Mouse (Mus musculus): ENCODE measurements around the gene Hspb9.
A peak's percentile ranks its signal among the peaks of the same experiment; 100 is the strongest.

The Hspb9 gene

GRCm38 (mm10) chr11:100730477-100731205 lies 17.0 kb downstream of the Hspb9 start:
- no peak for DNase-seq (ENCODE audit: extremely low read depth, low read depth)

- no peak for DNase-seq (ENCODE audit: extremely low read depth, low read depth)
These were observed 21.6 kb downstream of the Hspb9 start for GRCm38 (mm10) chr11:100735134-100735865.

DNA sequence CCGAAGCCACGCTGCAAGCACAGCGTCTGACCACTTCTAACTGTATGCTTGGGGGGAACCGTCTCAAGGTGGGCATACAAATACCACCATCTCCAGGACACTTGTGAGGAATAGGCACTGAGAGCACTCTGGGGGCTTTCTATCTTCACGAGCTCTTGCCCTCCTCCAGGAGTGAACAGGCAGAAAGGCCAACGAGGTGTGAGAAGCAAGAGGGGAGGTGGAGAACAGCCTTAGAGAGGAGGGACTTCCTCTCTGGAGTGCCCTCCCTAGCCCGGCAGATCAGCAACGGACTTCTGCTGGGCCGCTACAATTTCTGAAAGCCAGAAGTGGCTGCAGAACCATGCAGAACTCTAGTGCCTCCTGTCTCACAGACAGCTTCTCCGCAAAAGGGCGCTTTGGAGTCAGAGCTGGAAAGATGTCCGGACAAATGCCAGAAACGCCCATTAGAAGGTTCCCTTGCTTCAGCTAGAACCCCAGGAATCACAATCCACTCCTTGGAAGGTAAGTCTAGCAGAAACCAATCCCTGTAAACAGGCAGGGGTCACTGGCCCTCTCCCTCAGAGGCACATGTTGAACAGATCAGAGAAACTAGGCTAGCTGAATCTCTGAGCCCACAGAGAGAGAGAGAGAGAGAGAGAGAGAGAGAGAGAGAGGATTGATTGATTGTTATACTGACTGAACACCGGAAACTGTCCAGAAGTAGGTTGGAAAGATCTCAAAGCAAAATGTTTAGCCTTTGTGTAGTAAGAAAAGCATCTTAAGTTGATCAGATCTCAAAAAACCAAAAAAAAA lies 22.5 kb downstream of the Hspb9 start:
- peak; percentile 46 for DNase-seq (ENCODE audit: extremely low read depth, low read depth)

GRCm38 (mm10) chr11:100736746-100737080 lies 23.1 kb downstream of the Hspb9 start:
- DNase-seq (ENCODE audit: extremely low read depth, low read depth): no peak

GRCm38 (mm10) chr11:100737105-100737733 lies 23.6 kb downstream of the Hspb9 start:
- peak; percentile 93 for DNase-seq (ENCODE audit: extremely low read depth, low read depth)

DNA sequence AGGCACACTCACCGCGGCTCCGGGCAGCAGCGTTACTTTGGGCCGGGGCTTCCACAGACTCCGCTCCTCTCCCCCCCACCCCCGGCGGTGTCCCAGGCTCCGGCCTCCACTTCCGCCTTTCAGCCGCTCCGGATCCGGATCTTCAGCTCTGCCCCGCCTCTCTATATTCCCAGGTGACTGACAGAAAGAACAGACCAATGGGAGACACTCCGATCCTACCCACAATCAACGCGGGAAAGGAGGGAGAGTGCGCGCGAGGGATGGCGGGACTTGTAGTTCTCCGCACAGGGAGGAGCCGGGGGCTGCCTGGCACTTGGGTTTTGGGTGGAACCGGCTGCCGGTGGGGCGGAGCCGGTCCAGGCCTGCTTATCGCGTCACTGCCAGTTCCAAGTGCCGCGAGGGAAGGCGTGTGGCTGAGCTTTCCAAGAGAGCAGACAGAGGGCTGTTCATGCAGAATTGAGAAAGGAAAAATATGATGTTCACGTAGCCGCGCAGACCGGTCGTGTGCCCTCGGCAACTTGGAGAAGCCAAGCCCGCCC lies 24.5 kb downstream of the Hspb9 start, which contains the start of gene Rab5c:
Gene Rab5c (minus strand): TSS at position 150 of the 539 bp plus-strand sequence.
- peak; percentile 99 for DNase-seq (ENCODE audit: extremely low read depth, low read depth)

DNA sequence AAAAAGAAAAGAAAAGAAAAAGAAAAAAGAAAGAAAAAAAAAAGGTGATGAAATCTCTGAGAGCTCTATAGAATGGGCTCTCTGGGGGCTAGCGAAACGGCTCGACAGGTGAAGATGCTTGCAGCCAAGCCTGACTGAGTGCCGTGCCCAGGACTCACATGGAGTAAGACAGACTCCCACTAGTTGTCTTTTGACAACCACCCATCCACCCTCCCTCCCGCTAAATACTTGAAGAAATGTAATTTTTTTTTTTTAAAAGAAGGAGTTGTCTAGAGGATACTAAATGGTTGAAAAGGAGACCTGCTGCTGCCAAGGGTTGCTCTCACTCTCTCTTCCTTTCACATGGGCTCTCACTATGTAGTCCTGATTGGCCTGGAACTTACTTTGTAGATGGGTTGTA lies 25.1 kb downstream of the Hspb9 start:
- DNase-seq (ENCODE audit: extremely low read depth, low read depth): no peak

DNA sequence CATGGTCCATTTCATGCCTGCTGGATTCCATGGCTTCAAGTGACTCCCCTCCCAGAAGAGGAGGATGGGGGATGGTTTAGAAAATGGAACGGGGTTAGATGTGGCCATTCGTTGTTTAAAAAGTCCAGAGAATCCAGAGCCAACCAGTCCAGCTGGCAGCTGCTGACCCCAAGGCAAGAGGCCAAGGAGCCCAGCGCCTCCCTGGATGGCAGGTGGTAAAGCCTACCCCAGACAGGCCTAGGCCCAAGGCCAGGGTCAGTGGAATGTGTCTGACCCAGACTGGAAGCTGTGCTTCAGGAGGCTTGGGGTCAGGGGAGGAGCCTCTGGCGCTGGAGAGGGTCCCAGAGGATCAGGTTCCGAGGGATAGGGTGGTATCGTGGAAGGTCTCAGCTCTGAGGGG lies 27.7 kb downstream of the Hspb9 start:
- DNase-seq (ENCODE audit: extremely low read depth, low read depth): no peak

DNA sequence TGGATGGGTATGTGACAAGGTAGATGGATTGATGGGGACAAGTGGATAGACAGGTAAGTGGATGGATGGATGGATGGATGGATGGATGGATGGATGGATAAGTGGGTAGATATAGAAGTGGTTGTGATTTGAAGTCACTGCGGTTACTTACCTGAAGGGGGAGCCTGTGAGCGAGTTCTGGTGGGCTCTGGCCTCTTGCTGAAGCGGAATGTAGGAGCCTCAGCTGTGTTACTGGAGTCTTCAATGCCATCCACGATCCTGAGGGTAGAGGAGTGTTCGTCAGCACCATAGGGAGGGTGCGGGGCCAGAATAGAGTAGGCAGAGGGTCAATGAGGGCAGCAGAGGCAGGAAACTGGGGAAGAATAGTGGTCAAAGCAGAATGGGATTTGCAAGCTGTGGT lies 31.4 kb downstream of the Hspb9 start:
- no peak for DNase-seq (ENCODE audit: extremely low read depth, low read depth)

- no peak for DNase-seq (ENCODE audit: extremely low read depth, low read depth)
These were observed 32.9 kb downstream of the Hspb9 start for GRCm38 (mm10) chr11:100746546-100746945.

DNA sequence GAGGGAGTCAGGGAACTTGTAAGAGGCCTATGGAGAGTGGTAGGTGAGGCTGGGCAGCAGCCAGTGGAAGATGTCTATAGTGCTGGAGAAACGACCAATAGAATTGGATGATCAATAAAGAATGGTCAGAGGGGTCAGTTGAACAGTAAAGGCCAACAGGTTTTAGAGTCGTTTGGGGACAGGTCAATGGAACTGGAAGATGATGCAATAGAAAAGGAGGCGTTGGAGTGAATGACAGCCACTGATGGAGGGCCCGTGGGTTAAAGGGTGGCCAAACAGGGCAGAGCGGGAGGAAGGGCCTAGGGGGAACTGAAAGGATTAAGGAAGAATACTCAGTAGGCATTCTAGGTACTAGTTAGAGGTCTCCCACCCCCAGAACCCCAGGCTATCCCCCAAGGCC lies 33.5 kb downstream of the Hspb9 start:
- no peak for DNase-seq (ENCODE audit: extremely low read depth, low read depth)

- no peak for DNase-seq (ENCODE audit: extremely low read depth, low read depth)
These were observed 35.0 kb downstream of the Hspb9 start for GRCm38 (mm10) chr11:100748620-100749019.

GRCm38 (mm10) chr11:100749469-100749868 lies 35.8 kb downstream of the Hspb9 start:
- DNase-seq (ENCODE audit: extremely low read depth, low read depth): no peak

DNA sequence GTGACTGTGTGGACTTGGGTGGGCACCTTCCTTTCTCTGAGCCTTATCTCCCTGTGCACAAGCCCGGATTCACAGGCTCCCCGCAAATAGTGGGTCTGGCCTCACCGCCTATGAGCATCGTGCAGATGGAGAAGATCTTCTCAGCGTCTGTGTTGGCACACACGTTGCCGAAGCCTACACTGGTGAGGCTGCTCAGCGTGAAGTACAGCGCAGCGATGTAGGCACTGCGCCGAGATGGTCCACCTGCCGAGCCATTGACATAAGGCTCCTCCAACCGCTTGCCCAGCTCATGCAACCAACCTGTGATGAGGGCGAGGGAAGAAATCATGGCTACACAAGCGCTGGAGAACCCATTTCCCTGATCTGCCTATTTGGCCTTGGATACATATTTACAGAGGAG lies 36.5 kb downstream of the Hspb9 start:
- no peak for DNase-seq (ENCODE audit: extremely low read depth, low read depth)

DNA sequence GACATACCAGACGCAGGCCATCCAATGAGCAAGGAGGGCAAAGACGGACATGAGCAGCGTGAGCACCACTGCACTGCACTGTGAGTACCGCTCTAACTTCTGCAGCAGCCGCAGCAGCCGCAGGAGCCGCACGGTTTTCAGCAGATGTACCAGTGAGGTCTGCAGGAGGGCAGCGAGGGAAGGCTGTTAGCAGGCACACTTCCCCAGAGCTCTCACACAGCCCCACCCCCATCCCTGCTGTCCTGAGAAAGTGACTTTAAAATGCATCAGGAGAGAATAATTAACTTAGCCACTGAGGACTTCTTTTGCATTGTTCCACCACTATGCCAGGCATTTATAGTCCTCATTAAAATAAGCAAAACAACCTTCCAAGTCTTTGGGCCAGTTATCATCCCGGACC lies 38.6 kb downstream of the Hspb9 start:
- DNase-seq (ENCODE audit: extremely low read depth, low read depth): no peak

GRCm38 (mm10) chr11:100754021-100754692 lies 40.5 kb downstream of the Hspb9 start:
- no peak for DNase-seq (ENCODE audit: extremely low read depth, low read depth)

DNA sequence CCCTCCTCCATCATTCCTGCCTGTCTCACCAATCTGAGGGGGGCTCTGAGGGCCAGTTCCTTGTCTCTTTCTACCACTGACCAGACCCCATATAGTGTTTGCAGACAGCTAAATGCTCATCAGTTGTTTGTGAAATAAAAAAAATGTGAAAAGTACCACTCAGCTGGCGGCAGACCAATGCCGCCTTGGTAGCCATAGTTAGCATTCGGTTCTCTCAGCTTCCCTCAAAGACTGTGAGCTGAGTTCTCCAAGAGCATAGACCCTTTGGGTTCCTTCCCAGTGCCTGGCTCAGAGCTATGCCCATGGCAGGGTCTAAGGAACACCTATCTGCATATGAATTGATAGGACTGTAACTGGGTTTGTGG lies 41.0 kb downstream of the Hspb9 start:
- DNase-seq (ENCODE audit: extremely low read depth, low read depth): no peak

- DNase-seq (ENCODE audit: extremely low read depth, low read depth): no peak
These were observed 42.8 kb downstream of the Hspb9 start for GRCm38 (mm10) chr11:100756476-100756875.

DNA sequence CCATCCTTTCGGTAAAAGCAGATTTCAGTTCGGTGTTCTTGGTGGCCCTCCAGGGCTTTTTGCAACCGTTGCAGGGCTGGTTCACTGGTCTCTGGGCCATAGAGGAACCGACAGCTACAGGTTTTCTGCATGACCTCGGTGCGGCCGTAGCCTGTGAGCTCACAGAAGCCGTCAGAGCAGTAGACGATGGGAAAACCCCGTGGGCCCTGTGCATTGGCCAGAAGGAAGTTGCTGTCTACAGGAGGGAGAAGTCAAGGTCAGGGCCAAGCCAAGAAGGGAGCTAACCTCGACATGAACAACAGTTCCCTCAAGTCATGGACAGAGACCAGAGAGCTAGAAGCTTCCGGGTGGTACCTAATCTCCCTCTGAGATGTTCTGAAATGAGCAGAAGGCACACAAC lies 43.9 kb downstream of the Hspb9 start:
- DNase-seq (ENCODE audit: extremely low read depth, low read depth): no peak

DNA sequence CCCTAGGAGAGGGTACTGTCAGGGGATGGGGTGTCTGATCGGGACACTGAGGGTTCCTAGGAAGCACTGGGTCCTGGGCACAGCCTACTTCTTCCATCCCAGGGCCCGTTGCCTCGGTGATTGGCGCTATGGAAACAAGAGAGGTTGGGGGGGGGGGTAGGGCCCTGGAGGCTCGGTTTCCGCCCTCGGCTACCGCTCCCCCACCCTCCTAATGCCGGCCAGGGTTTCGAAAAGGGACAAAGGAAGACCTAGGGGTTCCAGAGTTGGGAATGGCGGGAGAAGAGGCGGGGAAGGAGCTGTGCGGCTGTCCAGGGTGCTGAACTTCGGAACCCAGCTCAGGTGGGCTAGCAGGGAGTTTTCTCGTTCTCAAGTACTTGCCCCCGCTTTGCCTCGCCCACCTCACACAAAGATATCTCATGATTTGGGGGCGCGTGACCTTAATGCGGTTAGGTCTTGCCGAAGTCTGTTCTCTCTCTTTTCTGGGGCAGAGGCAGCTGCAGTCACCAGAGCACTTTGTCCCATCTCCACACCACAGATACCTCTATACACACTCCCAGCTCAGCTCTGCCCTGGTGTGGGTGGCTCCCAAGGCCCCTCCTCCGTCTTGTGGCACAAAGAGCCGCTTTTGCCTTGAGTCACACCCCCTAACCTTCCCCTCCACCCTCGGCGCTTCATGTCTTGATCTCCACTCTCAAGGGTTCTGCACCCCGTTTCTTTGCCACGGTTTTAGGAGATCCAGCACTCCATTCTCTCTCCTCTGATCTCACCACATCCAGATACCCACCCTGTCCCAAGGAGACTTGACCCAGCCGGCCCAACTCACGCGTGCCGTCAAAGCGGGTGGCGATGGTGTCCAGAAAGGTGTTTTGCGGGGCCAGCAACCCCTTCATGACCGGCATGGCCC lies 45.3 kb downstream of the Hspb9 start:
- no peak for DNase-seq (ENCODE audit: extremely low read depth, low read depth)
